Mouse (Mus musculus) hindbrain, embryonic 14.5 days (tissue): ENCODE data around the gene Syt6. TPM values are rescaled to one million over a fixed set of nuclear protein-coding genes. Genes with fewer than 3 reads are reported as not detected.

Source experiments
- ATAC-seq: fragments of 200-750 bp; cut with Nextera tagmentation; 2 replicates; pipeline ENCODE4 v1.8.0; 2017; ENCODE audit warnings: moderate number of reproducible peaks, mild to moderate bottlenecking, moderate TSS enrichment, moderate library complexity; ENCODE audit not compliant: low FRiP score
- DNase-seq: peaks from one replicate; pipeline ENCODE4 v3.0.0-alpha.2; 2015; ENCODE audit warnings: low spot score
- H3K27ac ChIP-seq: fragments of 300-500 bp; sonication (generic); 2 replicates; pipeline ENCODE4 v1.5.1; 2014; ENCODE audit warnings: mild to moderate bottlenecking, moderate library complexity
- H3K27me3 ChIP-seq: fragments of 300-500 bp; sonication (generic); 2 replicates; pipeline ENCODE4 v1.6.1; 2014; ENCODE audit warnings: mild to moderate bottlenecking, low read length, mixed read lengths; ENCODE audit not compliant: control insufficient read depth, insufficient read depth
- H3K36me3 ChIP-seq: fragments of 300-500 bp; sonication (generic); replicated peaks from 2 replicates; pipeline ENCODE4 v1.6.1; 2014; ENCODE audit not compliant: control insufficient read depth, insufficient read depth
- H3K4me1 ChIP-seq: fragments of 300-500 bp; sonication (generic); replicated peaks from 2 replicates; pipeline ENCODE4 v1.6.1; 2014; ENCODE audit warnings: antibody characterized with exemption, low read length, mixed read lengths; ENCODE audit not compliant: control insufficient read depth, insufficient read depth
- H3K4me2 ChIP-seq: fragments of 300-500 bp; sonication (generic); replicated peaks from 2 replicates; pipeline ENCODE4 v1.6.1; 2014; ENCODE audit warnings: mild to moderate bottlenecking, moderate library complexity
- H3K4me3 ChIP-seq: fragments of 300-500 bp; sonication (generic); replicated peaks from 2 replicates; pipeline ENCODE4 v1.5.1; 2014; ENCODE audit warnings: mild to moderate bottlenecking, low read length
- H3K9ac ChIP-seq: fragments of 300-500 bp; sonication (generic); 2 replicates; pipeline ENCODE4 v1.6.1; 2014
- H3K9me3 ChIP-seq: fragments of 300-500 bp; sonication (generic); 2 replicates; pipeline ENCODE4 v1.6.1; 2016; ENCODE audit warnings: low read length; ENCODE audit not compliant: control insufficient read depth
- WGBS: fragments of 180-500 bp; shearing (Covaris S2); extraction: QIAGEN DNeasy Blood & Tissue Kit; methylation state at CpG from one replicate; pipeline ENCODE4 v1.1.7; 2014; 5-methylcytosine and 5-hydroxymethylcytosine counted together
- polyA plus RNA-seq: library from polyadenylated mRNA; unstranded; fragments of >200 nt; fragmentation: Nextera tagmentation; extraction: Ambion mirVana; gene quantifications from 2 replicates; pipeline ENCODE4 v1.2.1, GENCODE M21; 2014

Gene Syt6
- polyA plus RNA-seq, 1 experiment from 2014 or later = 14.9 TPM

DNA sequence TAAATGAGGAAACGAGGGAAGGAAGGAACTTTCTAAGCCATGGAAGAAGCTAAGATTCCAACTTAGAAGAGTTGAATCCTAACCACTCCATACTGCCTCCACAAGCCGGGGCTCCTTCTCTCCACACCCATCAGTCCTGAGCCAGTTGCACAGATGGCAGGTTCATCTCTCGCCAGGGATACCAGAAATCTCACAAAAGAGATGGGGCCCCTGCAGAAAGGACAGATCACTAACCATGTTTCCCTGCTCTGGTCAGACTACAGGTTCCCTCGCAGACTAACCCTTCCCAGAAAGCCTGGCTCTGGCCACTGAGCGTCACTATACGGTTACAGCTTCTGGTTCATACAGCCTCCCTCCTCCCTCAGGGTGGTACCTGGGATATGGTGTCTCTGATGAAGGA lies 74.7 kb downstream of the Syt6 start:
- no peak for ATAC-seq
- WGBS = 83% methylated on average over 6 of the region's 6 CpGs

DNA sequence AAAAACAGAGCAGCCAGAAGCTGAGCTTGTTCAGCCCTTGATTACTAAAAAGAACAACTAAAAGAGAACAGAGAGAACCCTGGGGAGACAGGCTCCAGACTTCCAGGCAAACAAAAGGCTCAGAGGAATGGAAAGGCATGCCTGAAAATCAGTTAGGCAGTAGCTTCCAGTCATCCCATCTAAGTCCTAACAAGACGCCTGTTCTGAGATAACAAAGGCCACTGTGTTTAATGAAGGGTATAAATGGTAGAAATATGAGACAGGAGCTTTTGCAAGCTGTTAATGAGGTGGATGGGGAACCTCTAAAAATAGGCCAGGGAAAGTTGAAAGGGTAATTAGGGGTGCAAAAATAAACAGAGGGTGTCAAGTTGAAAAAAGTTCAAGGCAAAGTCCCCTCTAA lies 75.4 kb downstream of the Syt6 start:
- Histone ChIP-seq H3K4me1 (no peaks in the 10 kb centered on the region), H3K36me3 (no peaks in the 10 kb centered on the region), H3K27ac (no peak overlapping the region), H3K4me3 (no peak overlapping the region), H3K9ac (no peak overlapping the region), H3K4me2 (no peak overlapping the region), H3K27me3 (no peaks in the 10 kb centered on the region), H3K9me3 (no peaks in the 10 kb centered on the region)
- ATAC-seq (no peak), DNase-seq (no peak)
- 20% methylated on average over 1 of the region's 1 CpGs for WGBS

More for the DNA sequence above, 74.7 kb downstream of the Syt6 start:
- Histone ChIP-seq H3K27ac (no peak overlapping the region), H3K9ac (no peak overlapping the region), H3K4me1 (no peaks in the 10 kb centered on the region), H3K27me3 (no peaks in the 10 kb centered on the region), H3K36me3 (no peaks in the 10 kb centered on the region), H3K9me3 (no peaks in the 10 kb centered on the region), H3K4me3 (no peak overlapping the region), H3K4me2 (no peak overlapping the region)
- no peak for DNase-seq

DNA sequence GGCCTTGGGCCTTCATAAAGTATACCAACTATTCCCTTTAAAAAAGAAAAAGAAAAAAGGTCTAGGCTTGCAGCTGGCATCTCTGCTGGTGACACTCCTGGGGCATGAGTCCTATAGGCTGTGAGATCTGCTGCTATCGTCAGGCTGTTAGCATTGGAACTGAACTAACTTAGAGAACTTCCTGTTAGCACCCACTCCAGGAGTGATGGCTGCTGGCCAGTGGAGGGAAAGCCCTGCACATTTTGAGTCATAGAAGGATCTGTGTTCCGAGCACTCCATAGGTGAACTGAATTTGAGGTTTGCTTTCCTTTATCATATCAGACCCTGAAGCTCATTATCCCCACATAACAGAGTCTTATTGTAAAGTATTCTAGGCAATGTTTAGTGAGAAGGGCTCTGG lies 85.0 kb downstream of the Syt6 start:
- Histone ChIP-seq H3K4me1 (peaks cover 6% of the 10 kb centered on the region; the same call in 1 of the 2 replicates), H3K27ac (no peak overlapping the region), H3K4me3 (no peak overlapping the region), H3K4me2 (no peak overlapping the region), H3K9ac (no peak overlapping the region), H3K27me3 (no peaks in the 10 kb centered on the region), H3K9me3 (no peaks in the 10 kb centered on the region), H3K36me3 (no peaks in the 10 kb centered on the region)
- DNase-seq (no peak), ATAC-seq (no peak)
- 76% methylated on average over 2 of the region's 2 CpGs for WGBS

DNA sequence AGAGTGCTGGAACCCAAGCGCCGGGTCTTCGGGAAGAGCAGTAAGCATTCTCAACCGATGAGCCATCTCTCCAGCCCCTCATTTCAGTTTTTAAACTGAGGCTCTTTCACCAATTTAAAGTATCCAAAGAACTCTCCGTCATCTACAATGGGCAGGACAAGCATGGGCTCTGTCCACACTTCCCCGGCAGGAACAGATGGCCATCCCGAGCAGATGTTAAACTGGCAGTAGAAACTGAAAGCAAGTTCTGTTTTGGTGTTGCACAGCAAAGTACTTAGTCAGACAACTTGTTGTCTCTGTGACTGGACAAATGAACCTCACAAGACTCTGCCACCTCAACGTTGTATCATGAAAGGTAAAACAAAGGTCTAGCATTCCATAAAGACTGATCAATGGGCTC lies 86.7 kb downstream of the Syt6 start:
- Histone ChIP-seq H3K4me1 (peaks cover 6% of the 10 kb centered on the region; the same call in 1 of the 2 replicates), H3K9ac (no peak overlapping the region), H3K4me2 (no peak overlapping the region), H3K36me3 (no peaks in the 10 kb centered on the region), H3K27ac (no peak overlapping the region), H3K9me3 (peaks cover 5% of the 10 kb centered on the region; the same call in 1 of the 2 replicates), H3K27me3 (no peaks in the 10 kb centered on the region), H3K4me3 (no peak overlapping the region)
- no peak for ATAC-seq
- no peak for DNase-seq
- WGBS = 88% methylated on average over 8 of the region's 8 CpGs

DNA sequence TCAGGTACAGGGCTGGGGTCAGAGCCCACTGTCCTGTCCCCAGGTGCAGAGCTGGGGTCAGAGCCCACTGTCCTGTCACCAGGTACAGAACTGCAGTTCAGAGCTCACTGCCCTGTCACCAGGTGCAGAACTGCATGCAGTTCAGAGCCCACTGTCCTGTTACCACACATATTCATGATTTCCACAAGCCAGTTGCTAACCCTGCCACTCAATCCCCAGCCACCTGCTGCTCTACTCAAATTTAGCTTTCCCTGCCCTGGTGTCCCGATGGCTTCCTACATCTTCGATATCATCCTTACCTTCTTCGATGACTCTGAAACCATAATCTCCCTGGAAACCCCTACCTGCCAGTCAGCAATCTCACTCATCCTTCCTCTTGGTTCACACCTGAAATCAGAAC lies 88.4 kb downstream of the Syt6 start:
- Histone ChIP-seq H3K4me2 (no peak overlapping the region), H3K36me3 (no peaks in the 10 kb centered on the region), H3K9me3 (peaks cover 5% of the 10 kb centered on the region; the same call in 1 of the 2 replicates), H3K4me3 (no peak overlapping the region), H3K4me1 (no peaks in the 10 kb centered on the region), H3K27me3 (no peaks in the 10 kb centered on the region), H3K27ac (no peak overlapping the region), H3K9ac (no peak overlapping the region)
- WGBS = 91% methylated on average over 3 of the region's 3 CpGs
- DNase-seq (no peak), ATAC-seq (no peak)

DNA sequence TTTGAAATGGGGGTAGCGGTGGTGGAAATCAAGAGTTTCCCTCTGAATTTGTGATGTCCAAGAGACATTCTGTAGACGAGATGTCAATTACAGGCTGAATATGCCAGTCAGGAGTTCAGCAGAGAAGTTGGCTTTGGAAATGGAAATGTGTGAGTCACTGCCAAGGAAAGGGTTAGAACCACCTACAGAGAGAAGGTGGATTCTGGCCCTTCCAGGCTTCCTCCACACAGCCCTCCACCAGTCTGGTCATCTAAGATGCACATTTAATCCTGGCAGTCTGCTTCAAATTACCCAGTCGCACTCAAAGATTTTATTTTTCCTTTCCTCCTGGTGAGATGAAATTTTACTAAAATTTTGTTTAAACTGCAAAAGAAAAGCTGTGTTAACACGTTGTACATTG lies 97.1 kb downstream of the Syt6 start:
- 79% methylated on average over 4 of the region's 4 CpGs for WGBS
- ATAC-seq = no peak
- Histone ChIP-seq H3K4me1 (no peaks in the 10 kb centered on the region), H3K27ac (no peak overlapping the region), H3K4me2 (no peak overlapping the region), H3K9ac (no peak overlapping the region), H3K9me3 (no peaks in the 10 kb centered on the region), H3K36me3 (no peaks in the 10 kb centered on the region), H3K4me3 (no peak overlapping the region), H3K27me3 (no peaks in the 10 kb centered on the region)
- no peak for DNase-seq

DNA sequence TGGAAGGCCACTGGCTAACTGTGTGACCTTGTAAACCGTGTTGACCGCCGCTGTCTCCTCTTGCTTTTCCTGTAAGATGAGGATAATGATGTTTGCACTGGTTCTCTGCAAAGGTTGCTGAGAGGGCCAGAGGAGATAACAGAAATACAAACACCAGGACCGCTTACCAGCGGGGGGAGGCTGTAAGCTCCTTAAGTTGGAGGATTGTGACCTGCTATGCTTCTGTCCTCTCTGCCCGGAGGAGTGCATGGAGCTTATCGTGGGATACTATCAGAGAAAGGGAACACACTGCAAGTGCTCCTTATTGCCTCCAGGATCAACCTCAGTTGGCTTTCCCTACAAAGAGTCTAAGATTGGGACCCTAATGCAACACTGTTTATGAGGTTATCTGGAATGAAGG lies 97.7 kb downstream of the Syt6 start:
- WGBS = 61% methylated on average over 7 of the region's 7 CpGs
- no peaks in the 10 kb centered on the region for H3K9me3 ChIP-seq
- ATAC-seq (no peak), DNase-seq (no peak)
- H3K9ac ChIP-seq = no peak overlapping the region
- H3K4me2 ChIP-seq = no peak overlapping the region
- no peak overlapping the region for H3K4me3 ChIP-seq
- H3K36me3 ChIP-seq = no peaks in the 10 kb centered on the region
- H3K27me3 ChIP-seq = no peaks in the 10 kb centered on the region
- H3K4me1 ChIP-seq = no peaks in the 10 kb centered on the region
- no peak overlapping the region for H3K27ac ChIP-seq

DNA sequence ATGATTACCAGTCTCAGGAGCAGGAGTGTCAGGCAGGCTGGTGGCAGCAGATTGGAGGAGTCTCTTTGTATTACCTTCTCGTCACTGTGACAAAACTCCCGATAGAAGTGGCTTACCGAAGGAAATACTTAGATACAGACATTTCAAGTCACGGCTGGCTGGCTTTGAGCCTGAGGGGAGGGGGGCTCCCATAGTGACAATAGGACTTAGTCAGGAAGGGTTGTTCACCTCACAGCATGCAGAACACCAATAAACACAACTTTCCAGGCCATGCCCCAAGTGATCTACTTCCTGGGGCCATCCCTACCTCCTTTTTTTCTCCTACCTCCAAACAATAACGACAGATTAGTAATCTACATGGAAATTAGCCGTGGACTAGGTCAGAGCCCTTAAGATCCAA lies 103.8 kb downstream of the Syt6 start:
- Histone ChIP-seq H3K4me2 (no peak overlapping the region), H3K4me1 (peaks cover 10% of the 10 kb centered on the region), H3K27ac (no peak overlapping the region), H3K9ac (no peak overlapping the region), H3K4me3 (no peak overlapping the region), H3K9me3 (no peaks in the 10 kb centered on the region), H3K27me3 (no peaks in the 10 kb centered on the region), H3K36me3 (no peaks in the 10 kb centered on the region)
- no peak for ATAC-seq
- 24% methylated on average over 6 of the region's 6 CpGs for WGBS
- DNase-seq = no peak

DNA sequence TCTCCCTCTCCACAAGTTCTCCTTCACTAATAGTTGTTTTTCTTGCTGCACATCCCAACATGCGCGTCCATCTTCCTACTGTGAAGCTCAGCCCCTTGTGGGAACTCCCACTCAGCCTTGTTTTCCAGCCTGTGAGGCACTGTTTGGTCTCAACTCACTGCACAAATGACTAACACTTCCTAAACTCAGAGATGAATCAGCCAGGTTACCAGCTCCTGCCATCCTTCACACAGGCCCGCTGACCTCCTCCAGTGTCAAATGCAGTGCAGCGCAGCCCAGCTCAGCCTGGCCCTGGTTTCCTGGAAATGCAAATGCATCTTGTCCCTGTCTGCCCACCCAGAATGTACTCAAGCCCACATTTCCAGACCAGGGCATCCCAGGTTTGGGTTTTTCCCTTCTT lies 107.4 kb downstream of the Syt6 start:
- no peaks in the 10 kb centered on the region for H3K36me3 ChIP-seq
- ATAC-seq = no peak
- 51% methylated on average over 4 of the region's 4 CpGs for WGBS

More for the DNA sequence above, 107.4 kb downstream of the Syt6 start:
- H3K27me3 ChIP-seq = no peaks in the 10 kb centered on the region
- no peak overlapping the region for H3K4me2 ChIP-seq
- no peaks in the 10 kb centered on the region for H3K9me3 ChIP-seq
- DNase-seq = no peak
- H3K27ac ChIP-seq = no peak overlapping the region
- no peak overlapping the region for H3K9ac ChIP-seq
- H3K4me3 ChIP-seq = no peak overlapping the region
- H3K4me1 ChIP-seq = peaks cover 15% of the 10 kb centered on the region
